Mouse (Mus musculus): ENCODE measurements at regions not wholly inside any gene's neighbourhood (a gene's known extent, or its start where the extent isn't known, plus 50 kb on each side); places are given as distances from the start of the nearest gene placed in this dataset.
A peak's percentile ranks its signal among the peaks of the same experiment; 100 is the strongest.

DNA sequence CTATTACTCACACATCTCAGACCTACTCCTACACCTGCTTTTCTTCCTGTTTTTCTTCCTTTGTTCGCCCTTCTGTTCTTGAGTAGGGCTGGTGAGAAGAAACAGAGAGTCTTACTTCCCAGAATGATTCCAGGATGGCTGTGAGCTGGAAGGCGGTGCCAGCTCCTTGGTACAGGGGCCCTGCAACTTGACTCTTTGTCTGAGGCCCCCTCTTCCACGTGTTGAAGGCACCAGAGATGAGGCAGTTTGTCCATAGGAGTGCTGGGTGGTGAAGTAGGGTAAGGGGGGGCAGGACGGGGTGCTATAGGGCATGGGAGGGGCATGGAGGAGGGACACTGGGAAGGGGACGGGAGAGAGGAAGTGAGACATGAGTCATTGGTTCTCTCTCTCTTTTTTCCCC is 60.8 kb downstream of the Dmrta2 start:
- H3K27ac ChIP-seq (ENCODE audit: insufficient read depth, low read length): no peak overlapping the region
- 68% methylated on average over 5 of the region's 5 CpGs for WGBS
- no peak for DNase-seq
- H3K4me3 ChIP-seq (replicated peaks; ENCODE audit: insufficient read depth, low read depth, low read length): no peak overlapping the region
- no peaks in the 10 kb centered on the region for H3K4me1 ChIP-seq (ENCODE audit: control insufficient read depth, insufficient read depth, low read length)
- no peaks in the 10 kb centered on the region for H3K27me3 ChIP-seq (ENCODE audit: control insufficient read depth, insufficient read depth, low read length)
- TF ChIP-seq POLR2A (IDR thresholded peaks at IDR 0.05; ENCODE audit: borderline replicate concordance, insufficient read depth, low read length) (no peak), CTCF (IDR thresholded peaks at IDR 0.05; ENCODE audit: borderline replicate concordance, insufficient read depth, low read depth, low read length) (no peak)

DNA sequence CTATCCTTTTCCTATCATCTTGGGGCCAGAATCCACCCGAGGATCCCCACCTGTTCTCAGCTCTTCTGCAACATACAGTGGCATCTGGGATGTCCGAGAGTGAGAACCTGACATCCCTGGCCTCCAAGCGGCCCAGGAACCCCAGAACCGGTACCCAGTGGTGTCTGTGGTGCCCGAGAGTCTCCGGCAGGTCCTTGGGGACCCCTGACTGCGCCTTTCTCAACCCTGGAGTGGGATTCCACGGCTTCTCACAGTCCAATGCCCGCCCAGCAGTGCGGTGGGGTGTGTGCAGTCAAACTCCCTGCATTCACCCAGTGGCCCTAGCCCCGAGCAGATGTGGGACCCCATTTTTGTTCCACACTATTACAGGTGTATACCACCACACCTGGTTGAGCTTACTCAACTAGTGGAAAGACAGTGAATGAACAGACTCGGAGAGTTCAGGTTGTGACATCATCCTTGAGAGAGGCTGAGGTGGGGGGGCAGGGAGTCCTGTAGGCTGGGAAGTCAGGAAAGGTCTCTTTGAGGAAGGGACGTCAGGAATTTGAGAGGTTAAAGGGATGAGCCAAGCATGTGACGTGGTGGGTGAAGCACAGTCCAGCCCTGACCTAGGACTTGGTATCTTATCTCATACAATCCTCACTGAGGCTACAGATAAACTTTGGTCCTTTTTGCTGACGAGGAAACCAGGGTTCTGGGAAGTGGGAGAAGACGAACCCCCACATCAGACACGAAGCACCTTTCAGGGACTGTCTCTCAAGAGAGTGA is 67.2 kb downstream of the Dmrta2 start:
- Histone ChIP-seq H3K4me3 (replicated peaks; ENCODE audit: insufficient read depth, low read depth, low read length) (no peak overlapping the region), H3K4me1 (ENCODE audit: control insufficient read depth, insufficient read depth, low read length) (no peaks in the 10 kb centered on the region), H3K27me3 (ENCODE audit: control insufficient read depth, insufficient read depth, low read length) (no peaks in the 10 kb centered on the region), H3K27ac (ENCODE audit: insufficient read depth, low read length) (no peak overlapping the region)
- DNase-seq: no peak
- TF ChIP-seq POLR2A (IDR thresholded peaks at IDR 0.05; ENCODE audit: borderline replicate concordance, insufficient read depth, low read length) (no peak), CTCF (IDR thresholded peaks at IDR 0.05; ENCODE audit: borderline replicate concordance, insufficient read depth, low read depth, low read length) (no peak)
- WGBS: 82% methylated on average over 17 of the region's 17 CpGs

DNA sequence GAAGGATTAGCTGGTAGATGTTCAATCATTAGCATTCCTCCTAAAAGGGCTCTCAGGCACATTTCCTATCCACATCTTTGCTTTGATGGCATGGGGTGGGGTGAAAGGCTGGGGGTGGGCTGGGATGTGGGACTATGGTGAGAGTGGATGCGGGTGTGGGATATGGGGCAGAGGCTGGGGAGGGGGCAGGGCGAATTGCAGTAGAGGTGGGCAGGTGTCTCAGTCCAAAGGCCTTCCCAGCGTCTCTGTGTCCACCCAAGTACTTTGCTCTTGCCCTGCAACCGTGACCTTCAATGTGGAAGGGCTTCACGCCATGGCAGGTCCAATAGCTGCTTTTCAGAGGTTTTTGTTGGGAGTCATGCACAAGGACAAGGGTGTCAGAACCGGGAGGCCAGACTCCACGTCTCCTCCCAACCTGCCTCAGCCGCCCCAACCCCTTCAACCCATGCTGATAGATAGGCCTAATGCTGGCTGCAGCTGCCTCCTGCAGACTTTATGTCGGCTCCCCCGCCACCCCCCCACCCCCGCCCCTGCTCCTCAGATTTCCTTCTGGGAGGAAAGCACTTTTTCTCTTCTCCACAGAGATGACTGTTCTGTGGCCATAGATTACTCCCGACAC is 67.9 kb downstream of the Dmrta2 start:
- TF ChIP-seq POLR2A (IDR thresholded peaks at IDR 0.05; ENCODE audit: borderline replicate concordance, insufficient read depth, low read length): no peak
- TF ChIP-seq CTCF (IDR thresholded peaks at IDR 0.05; ENCODE audit: borderline replicate concordance, insufficient read depth, low read depth, low read length): no peak
- WGBS: 87% methylated on average over 12 of the region's 12 CpGs

DNA sequence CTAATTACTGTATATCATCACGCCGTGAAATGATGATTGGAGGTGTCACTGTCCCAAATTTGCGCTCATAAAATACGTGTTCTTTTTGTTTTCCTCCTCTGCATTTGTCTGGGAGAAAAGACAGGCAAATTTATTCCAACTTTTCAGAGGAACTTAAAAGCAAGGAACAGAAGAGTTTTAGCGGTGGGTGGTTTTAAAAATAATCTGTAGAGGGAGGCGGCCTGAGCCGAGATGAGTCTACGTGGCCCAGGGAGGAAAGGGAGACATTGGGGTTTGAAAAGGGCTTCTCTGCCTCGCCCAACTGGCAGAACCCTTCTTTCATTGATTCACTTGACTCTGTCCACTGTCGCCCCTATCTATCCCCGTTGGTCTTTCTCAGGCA is 68.4 kb downstream of the Dmrta2 start:
- TF ChIP-seq CTCF (IDR thresholded peaks at IDR 0.05; ENCODE audit: borderline replicate concordance, insufficient read depth, low read depth, low read length) (no peak), POLR2A (IDR thresholded peaks at IDR 0.05; ENCODE audit: borderline replicate concordance, insufficient read depth, low read length) (no peak)
- Histone ChIP-seq H3K27me3 (ENCODE audit: control insufficient read depth, insufficient read depth, low read length) (no peaks in the 10 kb centered on the region), H3K27ac (ENCODE audit: insufficient read depth, low read length) (no peak overlapping the region), H3K4me3 (replicated peaks; ENCODE audit: insufficient read depth, low read depth, low read length) (no peak overlapping the region), H3K4me1 (ENCODE audit: control insufficient read depth, insufficient read depth, low read length) (no peaks in the 10 kb centered on the region)
- no peak for DNase-seq
- 95% methylated on average over 11 of the region's 11 CpGs for WGBS

More for the DNA sequence above, 67.9 kb downstream of the Dmrta2 start:
- Histone ChIP-seq H3K4me3 (replicated peaks; ENCODE audit: insufficient read depth, low read depth, low read length) (no peak overlapping the region), H3K27ac (ENCODE audit: insufficient read depth, low read length) (no peak overlapping the region), H3K4me1 (ENCODE audit: control insufficient read depth, insufficient read depth, low read length) (no peaks in the 10 kb centered on the region), H3K27me3 (ENCODE audit: control insufficient read depth, insufficient read depth, low read length) (no peaks in the 10 kb centered on the region)
- DNase-seq: no peak

DNA sequence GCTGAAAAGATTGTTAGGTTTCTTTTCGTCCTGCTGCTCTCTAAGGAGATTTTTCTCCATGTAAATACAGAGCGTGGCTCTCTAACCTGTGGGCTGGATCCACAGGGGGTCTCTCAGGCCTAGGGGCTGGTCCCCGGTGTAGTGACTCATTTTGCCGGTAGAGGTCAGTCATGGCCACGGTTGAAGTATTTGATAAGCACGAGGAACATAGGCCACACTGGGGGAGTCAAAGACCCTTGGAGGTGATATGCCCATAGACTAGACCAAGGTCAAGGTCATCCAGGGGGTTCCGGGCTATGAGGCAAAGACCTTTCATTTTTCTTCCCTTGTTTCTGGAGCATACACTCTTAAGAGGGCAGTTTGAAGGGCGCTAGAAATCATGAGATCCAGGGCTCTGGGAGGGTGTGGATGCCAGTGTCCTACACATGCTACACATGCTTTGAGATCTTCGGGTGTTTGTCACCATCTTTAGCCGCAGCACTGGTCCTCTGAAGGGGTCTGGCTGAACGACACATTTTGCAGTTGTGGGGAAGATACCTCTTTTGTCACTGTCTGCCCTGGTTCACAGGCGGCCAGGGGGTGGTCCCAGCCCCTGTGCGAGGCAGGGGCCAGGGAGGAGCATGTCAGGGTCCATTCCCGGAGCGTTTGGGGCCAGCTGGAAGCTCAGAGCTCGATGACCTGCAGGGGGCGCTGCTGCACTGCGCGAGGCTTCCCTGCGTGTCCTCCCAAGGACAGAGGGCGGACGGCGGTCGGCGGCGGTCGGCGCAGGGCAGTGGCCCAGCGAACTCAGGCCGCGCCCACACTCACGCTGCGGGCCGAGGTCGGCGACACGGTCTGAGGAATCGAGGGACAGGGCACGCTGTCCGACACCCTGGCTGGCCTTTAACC is 72.8 kb downstream of the Dmrta2 start:
- H3K4me1 ChIP-seq (ENCODE audit: control insufficient read depth, insufficient read depth, low read length): no peaks in the 10 kb centered on the region
- no peak for TF ChIP-seq POLR2A (IDR thresholded peaks at IDR 0.05; ENCODE audit: borderline replicate concordance, insufficient read depth, low read length)
- peak; percentile 84 for TF ChIP-seq CTCF (IDR thresholded peaks at IDR 0.05; ENCODE audit: borderline replicate concordance, insufficient read depth, low read depth, low read length)
- 5% methylated on average over 40 of the region's 40 CpGs for WGBS
- H3K27me3 ChIP-seq (ENCODE audit: control insufficient read depth, insufficient read depth, low read length): no peaks in the 10 kb centered on the region
- peak overlapping the region; percentile 66 for H3K4me3 ChIP-seq (replicated peaks; ENCODE audit: insufficient read depth, low read depth, low read length)
- H3K27ac ChIP-seq (ENCODE audit: insufficient read depth, low read length): peak overlapping the region; percentile 10; the same call in 1 of the 2 replicates
- peak; percentile 69 to 82 for DNase-seq

DNA sequence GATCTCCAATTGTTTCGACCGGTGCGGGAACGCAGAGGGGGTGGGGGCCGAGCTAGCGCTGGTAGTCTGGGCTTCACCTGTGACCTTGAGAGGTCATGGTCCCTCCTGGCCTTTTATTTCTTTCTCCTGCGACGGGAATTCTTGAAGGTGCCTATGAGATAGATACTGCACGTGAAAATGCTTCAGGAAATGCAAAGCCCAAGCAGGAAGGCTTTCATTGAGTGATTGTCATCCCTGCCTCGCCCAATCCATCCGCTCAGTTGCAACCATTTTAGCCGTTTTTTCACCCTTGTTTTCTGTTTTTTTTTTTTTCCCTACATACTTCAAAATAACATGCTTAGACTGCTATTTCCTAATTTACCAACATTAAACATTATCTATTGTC is 73.4 kb downstream of the Dmrta2 start:
- H3K27ac ChIP-seq (ENCODE audit: insufficient read depth, low read length): peak overlapping the region; percentile 10; the same call in 1 of the 2 replicates
- no peak for DNase-seq
- no peak for TF ChIP-seq CTCF (IDR thresholded peaks at IDR 0.05; ENCODE audit: borderline replicate concordance, insufficient read depth, low read depth, low read length)
- no peak for TF ChIP-seq POLR2A (IDR thresholded peaks at IDR 0.05; ENCODE audit: borderline replicate concordance, insufficient read depth, low read length)
- peak overlapping the region; percentile 66 for H3K4me3 ChIP-seq (replicated peaks; ENCODE audit: insufficient read depth, low read depth, low read length)
- WGBS: 25% methylated on average over 12 of the region's 12 CpGs
- no peaks in the 10 kb centered on the region for H3K27me3 ChIP-seq (ENCODE audit: control insufficient read depth, insufficient read depth, low read length)
- H3K4me1 ChIP-seq (ENCODE audit: control insufficient read depth, insufficient read depth, low read length): no peaks in the 10 kb centered on the region

DNA sequence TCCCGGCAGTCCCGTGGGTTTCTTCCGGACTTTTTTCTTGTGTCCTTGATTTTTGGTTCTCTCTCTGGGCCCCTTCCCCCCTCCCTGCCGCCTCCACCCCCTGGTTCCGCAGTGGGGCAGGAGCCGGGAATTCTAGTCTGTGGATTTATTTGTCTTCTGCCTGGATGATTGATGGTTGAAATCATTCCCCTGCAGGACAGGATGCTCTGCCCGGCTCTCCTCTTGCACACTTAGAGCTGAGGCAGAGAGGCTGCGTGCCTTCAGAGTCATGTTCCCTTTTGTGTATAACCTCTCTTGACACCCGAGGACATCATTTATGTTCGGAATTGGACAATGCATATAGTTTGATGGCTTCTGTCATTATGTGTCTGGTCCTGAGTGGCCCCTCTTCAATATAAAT is 74.0 kb downstream of the Dmrta2 start:
- TF ChIP-seq POLR2A (IDR thresholded peaks at IDR 0.05; ENCODE audit: borderline replicate concordance, insufficient read depth, low read length): no peak
- TF ChIP-seq CTCF (IDR thresholded peaks at IDR 0.05; ENCODE audit: borderline replicate concordance, insufficient read depth, low read depth, low read length): no peak
- H3K27me3 ChIP-seq (ENCODE audit: control insufficient read depth, insufficient read depth, low read length): no peaks in the 10 kb centered on the region
- no peak overlapping the region for H3K4me3 ChIP-seq (replicated peaks; ENCODE audit: insufficient read depth, low read depth, low read length)
- 68% methylated on average over 10 of the region's 10 CpGs for WGBS
- H3K4me1 ChIP-seq (ENCODE audit: control insufficient read depth, insufficient read depth, low read length): no peaks in the 10 kb centered on the region
- H3K27ac ChIP-seq (ENCODE audit: insufficient read depth, low read length): no peak overlapping the region
- DNase-seq: no peak

Data from cerebellum, adult 2 months (tissue).